Mouse (Mus musculus): ENCODE data around the gene Spata17. TPM values are rescaled to one million over a fixed set of nuclear protein-coding genes. Genes with fewer than 3 reads are reported as not detected.
A peak's percentile ranks its signal among the peaks of the same experiment; 100 is the strongest.

Gene Spata17
- total and polyA plus RNA-seq, 3 experiments: 0.29 to 1.6 (median 0.66) TPM

GRCm38 (mm10) chr1:187230255-187230654 is 15.0 kb upstream of the Spata17 start:
- no peaks in the 10 kb centered on the region for H3K27me3 ChIP-seq (ENCODE audit: control insufficient read depth, insufficient read depth, low read length)
- H3K4me1 ChIP-seq (ENCODE audit: control insufficient read depth, insufficient read depth, low read length): peaks cover 10% of the 10 kb centered on the region

GRCm38 (mm10) chr1:187228414-187229146 is 13.3 kb upstream of the Spata17 start:
- WGBS: 69% methylated on average over 13 of the region's 13 CpGs
- intact Hi-C loops (cut with DNase I): no loop called here
- no peaks in the 10 kb centered on the region for H3K27me3 ChIP-seq (ENCODE audit: control insufficient read depth, insufficient read depth, low read length)
- no peak overlapping the region for H3K4me3 ChIP-seq
- H3K27ac ChIP-seq: no peak overlapping the region
- no peak for DNase-seq
- peaks cover 10% of the 10 kb centered on the region for H3K4me1 ChIP-seq (ENCODE audit: control insufficient read depth, insufficient read depth, low read length)
- H3K36me3 ChIP-seq (ENCODE audit: control insufficient read depth, insufficient read depth, low read length): peaks cover 8% of the 10 kb centered on the region
- H3K79me2 ChIP-seq (replicated peaks; ENCODE audit: control insufficient read depth, insufficient read depth, low read length): peaks cover 3% of the 10 kb centered on the region
- TF ChIP-seq POLR2A (IDR thresholded peaks at IDR 0.05; ENCODE audit: insufficient read depth, low read depth, low read length) (no peak), EP300 (IDR thresholded peaks at IDR 0.05; ENCODE audit: insufficient read depth, low read depth, low read length) (no peak), CTCF (IDR thresholded peaks at IDR 0.05) (no peak)
- H3K9ac ChIP-seq (ENCODE audit: low read depth, low read length): no peak overlapping the region

More at GRCm38 (mm10) chr1:187230255-187230654, 15.0 kb upstream of the Spata17 start:
- Histone ChIP-seq H3K36me3 (ENCODE audit: control insufficient read depth, insufficient read depth, low read length) (peaks cover 8% of the 10 kb centered on the region), H3K79me2 (replicated peaks; ENCODE audit: control insufficient read depth, insufficient read depth, low read length) (peaks cover 3% of the 10 kb centered on the region), H3K9ac (ENCODE audit: low read depth, low read length) (no peak overlapping the region), H3K4me3 (no peak overlapping the region), H3K27ac (no peak overlapping the region)
- TF ChIP-seq CTCF (IDR thresholded peaks at IDR 0.05) (no peak), EP300 (IDR thresholded peaks at IDR 0.05; ENCODE audit: insufficient read depth, low read depth, low read length) (no peak), POLR2A (IDR thresholded peaks at IDR 0.05; ENCODE audit: insufficient read depth, low read depth, low read length) (no peak)
- intact Hi-C loops (cut with DNase I): no loop called here
- no peak for DNase-seq
- 97% methylated on average over 5 of the region's 5 CpGs for WGBS

GRCm38 (mm10) chr1:187226328-187227025 is 11.2 kb upstream of the Spata17 start:
- no peak for DNase-seq
- Histone ChIP-seq H3K4me1 (ENCODE audit: control insufficient read depth, insufficient read depth, low read length) (peaks cover 10% of the 10 kb centered on the region), H3K9ac (ENCODE audit: low read depth, low read length) (peak overlapping the region; percentile 20; the same call in 1 of the 2 replicates), H3K4me3 (peak overlapping the region; percentile 20; the same call in 1 of the 2 replicates), H3K27me3 (ENCODE audit: control insufficient read depth, insufficient read depth, low read length) (no peaks in the 10 kb centered on the region), H3K36me3 (ENCODE audit: control insufficient read depth, insufficient read depth, low read length) (peaks cover 8% of the 10 kb centered on the region), H3K79me2 (replicated peaks; ENCODE audit: control insufficient read depth, insufficient read depth, low read length) (peaks cover 3% of the 10 kb centered on the region), H3K27ac (peak overlapping the region; percentile 67)
- TF ChIP-seq EP300 (IDR thresholded peaks at IDR 0.05; ENCODE audit: insufficient read depth, low read depth, low read length) (no peak), POLR2A (IDR thresholded peaks at IDR 0.05; ENCODE audit: insufficient read depth, low read depth, low read length) (no peak), CTCF (IDR thresholded peaks at IDR 0.05) (peak; percentile 13; the same call in 1 of the 2 replicates)
- intact Hi-C loops (cut with DNase I): no loop called here
- 30% methylated on average over 11 of the region's 11 CpGs for WGBS

- no peaks in the 10 kb centered on the region; the same call in 1 of the 2 replicates for H3K36me3 ChIP-seq (ENCODE audit: control insufficient read depth, insufficient read depth, low read length)
- WGBS: 70% methylated on average over 6 of the region's 6 CpGs
- H3K27ac ChIP-seq: no peak overlapping the region
- no peaks in the 10 kb centered on the region for H3K27me3 ChIP-seq (ENCODE audit: control insufficient read depth, insufficient read depth, low read length)
- H3K4me3 ChIP-seq: no peak overlapping the region
- TF ChIP-seq CTCF (IDR thresholded peaks at IDR 0.05): no peak
- TF ChIP-seq POLR2A (IDR thresholded peaks at IDR 0.05; ENCODE audit: insufficient read depth, low read depth, low read length): no peak
- no peak for TF ChIP-seq EP300 (IDR thresholded peaks at IDR 0.05; ENCODE audit: insufficient read depth, low read depth, low read length)
- 0 out of 2 replicates have a peak, but pooled peaks cover 1% of the 10 kb centered on the region for H3K79me2 ChIP-seq (replicated peaks; ENCODE audit: control insufficient read depth, insufficient read depth, low read length)
- no peak overlapping the region for H3K9ac ChIP-seq (ENCODE audit: low read depth, low read length)
- no peak for DNase-seq
- peaks cover 1% of the 10 kb centered on the region; the same call in 1 of the 2 replicates for H3K4me1 ChIP-seq (ENCODE audit: control insufficient read depth, insufficient read depth, low read length)
- intact Hi-C loops (cut with DNase I): no loop called here
Measured at GRCm38 (mm10) chr1:187220756-187221155, 5.5 kb upstream of the Spata17 start.

GRCm38 (mm10) chr1:187216620-187217410 is 1.6 kb upstream of the Spata17 start:
- no peak overlapping the region for H3K9ac ChIP-seq (ENCODE audit: low read depth, low read length)
- peaks cover 1% of the 10 kb centered on the region; the same call in 1 of the 2 replicates for H3K4me1 ChIP-seq (ENCODE audit: control insufficient read depth, insufficient read depth, low read length)
- intact Hi-C loops (cut with DNase I): no loop called here
- DNase-seq: no peak
- H3K27me3 ChIP-seq (ENCODE audit: control insufficient read depth, insufficient read depth, low read length): no peaks in the 10 kb centered on the region
- WGBS: 77% methylated on average over 9 of the region's 9 CpGs
- H3K27ac ChIP-seq: no peak overlapping the region
- TF ChIP-seq POLR2A (IDR thresholded peaks at IDR 0.05; ENCODE audit: insufficient read depth, low read depth, low read length) (no peak), EP300 (IDR thresholded peaks at IDR 0.05; ENCODE audit: insufficient read depth, low read depth, low read length) (no peak), CTCF (IDR thresholded peaks at IDR 0.05) (no peak)
- 0 out of 2 replicates have a peak, but pooled peaks cover 1% of the 10 kb centered on the region for H3K79me2 ChIP-seq (replicated peaks; ENCODE audit: control insufficient read depth, insufficient read depth, low read length)
- H3K4me3 ChIP-seq: no peak overlapping the region
- H3K36me3 ChIP-seq (ENCODE audit: control insufficient read depth, insufficient read depth, low read length): no peaks in the 10 kb centered on the region; the same call in 1 of the 2 replicates

Measured in heart, adult 2 months (tissue).